ENCODE assay signal across 24 mouse cellular contexts in genomic region chr6:143547406-143547903, GRCm38 (mm10).
DNase-seq lines count a peak whose midpoint lies in the region; ATAC-seq lines count a peak whose summit lies in the region.
"Had no signal": no experiment of that assay in that cellular context is flagged by ENCODE, and none has a peak within 500 bp of the region (broad histone marks: within the 10 kb centered on the region; RNA-seq: fewer than 3 reads in every experiment).

No protein-coding gene starts in this region.

- H3K4me1 ChIP-seq in kidney, embryonic 15.5 days = no peaks in the 10 kb centered on the region
- H3K4me1 ChIP-seq in limb, embryonic 11.5 days (ENCODE audit: control insufficient read depth, insufficient read depth, low read length) = no peaks in the 10 kb centered on the region
- H3K4me1 ChIP-seq in limb, embryonic 10.5 days = no peaks in the 10 kb centered on the region
- H3K4me1 ChIP-seq: hindbrain, embryonic 13.5 days; liver, embryonic 15.5 days; megakaryocyte, embryonic 14.5 days; midbrain, embryonic 12.5 days; neural tube, embryonic 12.5 days; stomach, embryonic 15.5 days had no signal

- H3K4me3 ChIP-seq in kidney, embryonic 15.5 days (replicated peaks) = no peak overlapping the region
- no peak overlapping the region for H3K4me3 ChIP-seq in limb, embryonic 11.5 days (ENCODE audit: low read depth, low read length)
- H3K4me3 ChIP-seq in limb, embryonic 10.5 days = no peak overlapping the region
- H3K4me3 ChIP-seq: erythroblast, embryonic 14.5 days; hindbrain, embryonic 13.5 days; liver, embryonic 15.5 days; megakaryocyte, embryonic 14.5 days; midbrain, embryonic 12.5 days; myocyte; neural tube, embryonic 12.5 days; stomach, embryonic 15.5 days had no signal

- no peak overlapping the region for H3K4me2 ChIP-seq in kidney, embryonic 15.5 days
- H3K4me2 ChIP-seq in limb, embryonic 11.5 days (ENCODE audit: low read depth, severe bottlenecking) = no peak overlapping the region
- H3K4me2 ChIP-seq: heart, embryonic 11.5 days; hindbrain, embryonic 13.5 days; liver, embryonic 15.5 days; midbrain, embryonic 12.5 days; neural tube, embryonic 12.5 days; stomach, embryonic 15.5 days had no signal

- no peaks in the 10 kb centered on the region for H3K27me3 ChIP-seq in kidney, embryonic 15.5 days
- H3K27me3 ChIP-seq in limb, embryonic 11.5 days (ENCODE audit: control insufficient read depth, insufficient read depth, low read length) = no peaks in the 10 kb centered on the region
- H3K27me3 ChIP-seq in limb, embryonic 10.5 days (ENCODE audit: low read depth, poor library complexity, severe bottlenecking) = no peaks in the 10 kb centered on the region
- H3K27me3 ChIP-seq: hindbrain, embryonic 13.5 days; liver, embryonic 15.5 days; megakaryocyte, embryonic 14.5 days; midbrain, embryonic 12.5 days; neural tube, embryonic 12.5 days; Patski; stomach, embryonic 15.5 days had no signal

- intact Hi-C loops in heart, postnatal 36 days (cut with DNase I) = no loop called here

- 0 out of 2 replicates have a peak overlapping the region, but pooled peaks have one; percentile 32 for H3K27ac ChIP-seq in kidney, embryonic 15.5 days
- no peak overlapping the region for H3K27ac ChIP-seq in limb, embryonic 11.5 days (replicated peaks; ENCODE audit: low read depth, low read length)
- H3K27ac ChIP-seq in limb, embryonic 10.5 days = no peak overlapping the region
- H3K27ac ChIP-seq: hindbrain, embryonic 13.5 days; liver, embryonic 15.5 days; midbrain, embryonic 12.5 days; neural tube, embryonic 12.5 days; stomach, embryonic 15.5 days had no signal

- DNase-seq in kidney, postnatal 25 days = no peak
- DNase-seq in limb, embryonic 11.5 days (ENCODE audit: low spot score) = peak; percentile 20
- no peak for DNase-seq in limb, embryonic 10.5 days (ENCODE audit: low spot score)
- DNase-seq in right cerebral cortex, adult 18-20 months = peak; percentile 17
- no peak for DNase-seq in right cerebral cortex, postnatal 14 days
- no peak for DNase-seq in heart, postnatal 36 days
- DNase-seq: adrenal gland, postnatal 14 days; cerebellum, adult 2 months; cerebellum, postnatal 14 days; gastrocnemius, postnatal 14 days; heart, postnatal 4 days; kidney, postnatal 36 days had no signal

- no peak for ATAC-seq in kidney, embryonic 15.5 days (replicated peaks; ENCODE audit: low FRiP score)
- no peak for ATAC-seq in limb, embryonic 11.5 days (ENCODE audit: insufficient number of reproducible peaks, low FRiP score, low TSS enrichment, low read depth)
- ATAC-seq: intestine, embryonic 16.5 days; Patski had no signal

- 51% methylated on average over 10 of the region's 10 CpGs for WGBS in kidney, embryonic 15.5 days
- 84% methylated on average over 10 of the region's 10 CpGs for WGBS in limb, embryonic 11.5 days
- WGBS in limb, embryonic 10.5 days = 88% methylated on average over 10 of the region's 10 CpGs

- no peaks in the 10 kb centered on the region for H3K9me3 ChIP-seq in kidney, embryonic 15.5 days (replicated peaks)
- H3K9me3 ChIP-seq in limb, embryonic 11.5 days (ENCODE audit: control insufficient read depth, low read length) = no peaks in the 10 kb centered on the region
- no peaks in the 10 kb centered on the region for H3K9me3 ChIP-seq in limb, embryonic 10.5 days (replicated peaks)
- H3K9me3 ChIP-seq: hindbrain, embryonic 13.5 days; liver, embryonic 15.5 days; megakaryocyte, embryonic 14.5 days; midbrain, embryonic 12.5 days; neural tube, embryonic 12.5 days; stomach, embryonic 15.5 days had no signal

- H3K36me3 ChIP-seq in kidney, embryonic 15.5 days = no peaks in the 10 kb centered on the region
- no peaks in the 10 kb centered on the region for H3K36me3 ChIP-seq in limb, embryonic 11.5 days (ENCODE audit: control insufficient read depth, insufficient read depth, low read length)
- no peaks in the 10 kb centered on the region for H3K36me3 ChIP-seq in limb, embryonic 10.5 days
- H3K36me3 ChIP-seq: hindbrain, embryonic 13.5 days; liver, embryonic 15.5 days; midbrain, embryonic 12.5 days; neural tube, embryonic 12.5 days; stomach, embryonic 15.5 days had no signal

- H3K9ac ChIP-seq in kidney, embryonic 15.5 days = no peak overlapping the region
- no peak overlapping the region for H3K9ac ChIP-seq in limb, embryonic 11.5 days (ENCODE audit: low read length)
- H3K9ac ChIP-seq: hindbrain, embryonic 13.5 days; liver, embryonic 15.5 days; midbrain, embryonic 12.5 days; neural tube, embryonic 12.5 days; stomach, embryonic 15.5 days had no signal

Comparison
In these comparisons a context has a peak if more than half of its experiments do, and no peak if none do; other contexts are left out.
1. DNase-seq: peak in limb, embryonic 11.5 days (single experiment) and right cerebral cortex, adult 18-20 months (single experiment); none in kidney, postnatal 25 days (0 of 2), limb, embryonic 10.5 days (single experiment), right cerebral cortex, postnatal 14 days (single experiment) and heart, postnatal 36 days (0 of 2).